Mouse (Mus musculus): Measurements from ENCODE around the gene Snd1. TPM values are rescaled to one million over a fixed set of nuclear protein-coding genes. Genes with fewer than 3 reads are reported as not detected.

Snd1 gene
- total RNA-seq, 2 experiments from 2014 or later = 114 TPM

- intact Hi-C loops (cut with DNase I) = no loop called here
- DNase-seq = no peak
Observed at GRCm38 (mm10) chr6:28536464-28536863, 61.5 kb downstream of the Snd1 start.

- peak; percentile 87 for DNase-seq
- intact Hi-C loops (cut with DNase I) = no loop called here
Observed at GRCm38 (mm10) chr6:28537851-28538527, 63.0 kb downstream of the Snd1 start.

- no peak for DNase-seq
- intact Hi-C loops (cut with DNase I) = no loop called here
Observed at GRCm38 (mm10) chr6:28542298-28542701, 67.4 kb downstream of the Snd1 start.

- no peak for DNase-seq
- intact Hi-C loops (cut with DNase I) = no loop called here
Observed at GRCm38 (mm10) chr6:28546943-28547342, 72.0 kb downstream of the Snd1 start.

- intact Hi-C loops (cut with DNase I) = no loop called here
- no peak for DNase-seq
Observed at GRCm38 (mm10) chr6:28549374-28549773, 74.4 kb downstream of the Snd1 start.

- intact Hi-C loops (cut with DNase I) = no loop called here
- DNase-seq = no peak
Observed at GRCm38 (mm10) chr6:28550255-28551004, 75.5 kb downstream of the Snd1 start.

GRCm38 (mm10) chr6:28554470-28554869 lies 79.5 kb downstream of the Snd1 start:
- intact Hi-C loops (cut with DNase I) = no loop called here
- DNase-seq = no peak

- DNase-seq = no peak
Observed at GRCm38 (mm10) chr6:28555002-28555401, 80.1 kb downstream of the Snd1 start.

GRCm38 (mm10) chr6:28555428-28555827 lies 80.5 kb downstream of the Snd1 start:
- intact Hi-C loops (cut with DNase I) = no loop called here
- DNase-seq = no peak

More at GRCm38 (mm10) chr6:28555002-28555401, 80.1 kb downstream of the Snd1 start:
- intact Hi-C loops (cut with DNase I) = no loop called here

GRCm38 (mm10) chr6:28557728-28558127 lies 82.8 kb downstream of the Snd1 start:
- DNase-seq = no peak
- intact Hi-C loops (cut with DNase I) = no loop called here

GRCm38 (mm10) chr6:28559419-28559818 lies 84.5 kb downstream of the Snd1 start:
- intact Hi-C loops (cut with DNase I) = no loop called here
- DNase-seq = no peak

- no peak for DNase-seq
- intact Hi-C loops (cut with DNase I) = no loop called here
Observed at GRCm38 (mm10) chr6:28561291-28561995, 86.5 kb downstream of the Snd1 start.

- no peak for DNase-seq
- intact Hi-C loops (cut with DNase I) = no loop called here
Observed at GRCm38 (mm10) chr6:28562323-28563044, 87.5 kb downstream of the Snd1 start.

- intact Hi-C loops (cut with DNase I) = no loop called here
- no peak for DNase-seq
Observed at GRCm38 (mm10) chr6:28567978-28568377, 93.0 kb downstream of the Snd1 start.

GRCm38 (mm10) chr6:28571946-28572345 lies 97.0 kb downstream of the Snd1 start:
- DNase-seq = no peak
- intact Hi-C loops (cut with DNase I) = no loop called here

GRCm38 (mm10) chr6:28572991-28573759 lies 98.2 kb downstream of the Snd1 start:
- peak; percentile 68 for DNase-seq
- intact Hi-C loops (cut with DNase I) = no loop called here

- no peak for DNase-seq
- intact Hi-C loops (cut with DNase I) = no loop called here
Observed at GRCm38 (mm10) chr6:28576356-28577264, 101.7 kb downstream of the Snd1 start.

GRCm38 (mm10) chr6:28582847-28583246 lies 107.9 kb downstream of the Snd1 start:
- intact Hi-C loops (cut with DNase I) = no loop called here
- DNase-seq = no peak

GRCm38 (mm10) chr6:28583399-28583798 lies 108.5 kb downstream of the Snd1 start:
- intact Hi-C loops (cut with DNase I) = no loop called here
- DNase-seq = no peak

All from left cerebral cortex, postnatal 4 days (tissue).